Mouse (Mus musculus) lung, embryonic 15.5 days (tissue): ENCODE results near the gene Foxe3. TPM values are rescaled to one million over a fixed set of nuclear protein-coding genes. Genes with fewer than 3 reads are reported as not detected.
A peak's percentile ranks its signal among the peaks of the same experiment; 100 is the strongest.

ENCODE experiments used
- ATAC-seq: fragments of 200-750 bp; cut with Nextera tagmentation; 2 replicates; pipeline ENCODE4 v1.8.0; 2017; ENCODE audit warnings: moderate number of reproducible peaks, borderline replicate concordance; ENCODE audit not compliant: low FRiP score, low TSS enrichment; ENCODE audit errors: extremely low read depth
- H3K27ac ChIP-seq: fragments of 300-500 bp; sonication (generic); 2 replicates; pipeline ENCODE4 v1.5.1; 2015; ENCODE audit warnings: moderate library complexity, mild to moderate bottlenecking, inconsistent platforms
- H3K27me3 ChIP-seq: fragments of 300-500 bp; sonication (generic); 2 replicates; pipeline ENCODE4 v1.6.1; 2015; ENCODE audit warnings: inconsistent platforms
- H3K36me3 ChIP-seq: fragments of 300-500 bp; sonication (generic); 2 replicates; pipeline ENCODE4 v1.6.1; 2015; ENCODE audit warnings: inconsistent platforms
- H3K4me1 ChIP-seq: fragments of 300-500 bp; sonication (generic); 2 replicates; pipeline ENCODE4 v1.6.1; 2015; ENCODE audit warnings: inconsistent platforms
- H3K4me2 ChIP-seq: fragments of 300-500 bp; sonication (generic); 2 replicates; pipeline ENCODE4 v1.6.1; 2015; ENCODE audit warnings: inconsistent platforms, mild to moderate bottlenecking, moderate library complexity
- H3K4me3 ChIP-seq: fragments of 300-500 bp; sonication (generic); 2 replicates; pipeline ENCODE4 v1.5.1; 2015; ENCODE audit warnings: mild to moderate bottlenecking, inconsistent platforms
- H3K9ac ChIP-seq: fragments of 300-500 bp; sonication (generic); 2 replicates; pipeline ENCODE4 v1.6.1; 2015; ENCODE audit warnings: inconsistent platforms
- H3K9me3 ChIP-seq: fragments of 300-500 bp; sonication (generic); 2 replicates; pipeline ENCODE4 v1.6.1; 2016; ENCODE audit warnings: inconsistent platforms
- WGBS: fragments of 180-500 bp; shearing (Covaris S2); methylation state at CpG from one replicate; pipeline ENCODE4 v1.1.7; 2015; 5-methylcytosine and 5-hydroxymethylcytosine counted together
- polyA plus RNA-seq: library from polyadenylated mRNA; unstranded; fragments of >200 nt; fragmentation: Nextera tagmentation; extraction: Ambion mirVana; gene quantifications from 2 replicates; pipeline ENCODE4 v1.2.1, GENCODE M21; 2015

The Foxe3 gene
- polyA plus RNA-seq, 1 experiment from 2014 or later, result not detected

- Histone ChIP-seq H3K9ac (no peak overlapping the region), H3K4me2 (no peak overlapping the region), H3K36me3 (no peaks in the 10 kb centered on the region), H3K27ac (no peak overlapping the region), H3K9me3 (no peaks in the 10 kb centered on the region), H3K27me3 (peaks cover 3% of the 10 kb centered on the region; the same call in 1 of the 2 replicates), H3K4me3 (no peak overlapping the region), H3K4me1 (no peaks in the 10 kb centered on the region)
- WGBS, result 36% methylated on average over 5 of the region's 5 CpGs
- no peak for ATAC-seq
Measured at GRCm38 (mm10) chr4:114945021-114945420, 19.2 kb upstream of the Foxe3 start.

- peaks cover 3% of the 10 kb centered on the region; the same call in 1 of the 2 replicates for H3K27me3 ChIP-seq
- H3K36me3 ChIP-seq, result no peaks in the 10 kb centered on the region
- no peaks in the 10 kb centered on the region for H3K4me1 ChIP-seq
- 63% methylated on average over 8 of the region's 8 CpGs for WGBS
- H3K9ac ChIP-seq, result no peak overlapping the region
- H3K9me3 ChIP-seq, result no peaks in the 10 kb centered on the region
- no peak overlapping the region for H3K4me3 ChIP-seq
- no peak overlapping the region for H3K27ac ChIP-seq
- no peak for ATAC-seq
- no peak overlapping the region for H3K4me2 ChIP-seq
Measured at GRCm38 (mm10) chr4:114942583-114942982, 16.8 kb upstream of the Foxe3 start.

GRCm38 (mm10) chr4:114942112-114942511 is 16.3 kb upstream of the Foxe3 start:
- no peak overlapping the region for H3K4me2 ChIP-seq
- no peak overlapping the region for H3K9ac ChIP-seq
- no peak overlapping the region for H3K4me3 ChIP-seq
- no peaks in the 10 kb centered on the region for H3K4me1 ChIP-seq
- H3K36me3 ChIP-seq, result no peaks in the 10 kb centered on the region
- no peak for ATAC-seq
- H3K9me3 ChIP-seq, result no peaks in the 10 kb centered on the region
- WGBS, result 52% methylated on average over 4 of the region's 4 CpGs
- H3K27ac ChIP-seq, result no peak overlapping the region
- peaks cover 3% of the 10 kb centered on the region; the same call in 1 of the 2 replicates for H3K27me3 ChIP-seq

- H3K27me3 ChIP-seq, result peaks cover 3% of the 10 kb centered on the region; the same call in 1 of the 2 replicates
- H3K4me1 ChIP-seq, result no peaks in the 10 kb centered on the region
- 88% methylated on average over 4 of the region's 4 CpGs for WGBS
- H3K4me2 ChIP-seq, result no peak overlapping the region
- no peak overlapping the region for H3K4me3 ChIP-seq
- H3K36me3 ChIP-seq, result no peaks in the 10 kb centered on the region
- no peaks in the 10 kb centered on the region for H3K9me3 ChIP-seq
- no peak overlapping the region for H3K9ac ChIP-seq
- no peak overlapping the region for H3K27ac ChIP-seq
- no peak for ATAC-seq
Measured at GRCm38 (mm10) chr4:114941311-114941710, 15.5 kb upstream of the Foxe3 start.

GRCm38 (mm10) chr4:114938248-114938647 is 12.4 kb upstream of the Foxe3 start:
- Histone ChIP-seq H3K4me2 (no peak overlapping the region), H3K27me3 (no peaks in the 10 kb centered on the region; the same call in 1 of the 2 replicates), H3K9me3 (no peaks in the 10 kb centered on the region), H3K4me1 (no peaks in the 10 kb centered on the region), H3K9ac (no peak overlapping the region), H3K36me3 (no peaks in the 10 kb centered on the region), H3K27ac (no peak overlapping the region), H3K4me3 (no peak overlapping the region)
- 40% methylated on average over 3 of the region's 3 CpGs for WGBS
- ATAC-seq, result no peak

- Histone ChIP-seq H3K4me3 (no peak overlapping the region), H3K9me3 (no peaks in the 10 kb centered on the region), H3K27me3 (no peaks in the 10 kb centered on the region; the same call in 1 of the 2 replicates), H3K9ac (no peak overlapping the region), H3K4me2 (no peak overlapping the region), H3K36me3 (no peaks in the 10 kb centered on the region), H3K4me1 (no peaks in the 10 kb centered on the region), H3K27ac (no peak overlapping the region)
- 73% methylated on average over 4 of the region's 4 CpGs for WGBS
- no peak for ATAC-seq
Measured at GRCm38 (mm10) chr4:114937459-114938047, 11.7 kb upstream of the Foxe3 start.

- Histone ChIP-seq H3K36me3 (no peaks in the 10 kb centered on the region), H3K9ac (no peak overlapping the region), H3K9me3 (no peaks in the 10 kb centered on the region), H3K4me3 (no peak overlapping the region), H3K27ac (no peak overlapping the region), H3K4me2 (no peak overlapping the region), H3K27me3 (peaks cover 3% of the 10 kb centered on the region; the same call in 1 of the 2 replicates), H3K4me1 (no peaks in the 10 kb centered on the region)
- WGBS, result 86% methylated on average over 6 of the region's 6 CpGs
- no peak for ATAC-seq
Measured at GRCm38 (mm10) chr4:114934188-114934587, 8.4 kb upstream of the Foxe3 start.

- no peak overlapping the region for H3K9ac ChIP-seq
- no peak overlapping the region for H3K4me3 ChIP-seq
- peaks cover 17% of the 10 kb centered on the region for H3K27me3 ChIP-seq
- no peaks in the 10 kb centered on the region for H3K36me3 ChIP-seq
- no peak overlapping the region for H3K27ac ChIP-seq
- no peak overlapping the region for H3K4me2 ChIP-seq
- 85% methylated on average over 4 of the region's 4 CpGs for WGBS
- H3K9me3 ChIP-seq, result no peaks in the 10 kb centered on the region
- ATAC-seq, result no peak
- H3K4me1 ChIP-seq, result no peaks in the 10 kb centered on the region
Measured at GRCm38 (mm10) chr4:114932747-114933146, 6.9 kb upstream of the Foxe3 start.

GRCm38 (mm10) chr4:114929155-114929554 is 3.3 kb upstream of the Foxe3 start:
- ATAC-seq, result no peak
- Histone ChIP-seq H3K27ac (no peak overlapping the region), H3K9ac (no peak overlapping the region), H3K9me3 (no peaks in the 10 kb centered on the region), H3K4me1 (peaks cover 13% of the 10 kb centered on the region), H3K27me3 (peaks cover 53% of the 10 kb centered on the region), H3K4me2 (no peak overlapping the region), H3K36me3 (no peaks in the 10 kb centered on the region), H3K4me3 (no peak overlapping the region)
- 42% methylated on average over 15 of the region's 15 CpGs for WGBS

GRCm38 (mm10) chr4:114924971-114925916 is 569 bp downstream of the Foxe3 start:
- Histone ChIP-seq H3K9ac (peak overlapping the region; percentile 34; the same call in 1 of the 2 replicates), H3K9me3 (no peaks in the 10 kb centered on the region), H3K27ac (no peak overlapping the region), H3K4me1 (peaks cover 13% of the 10 kb centered on the region), H3K4me3 (peak overlapping the region; percentile 42), H3K4me2 (peak overlapping the region; percentile 72), H3K36me3 (no peaks in the 10 kb centered on the region), H3K27me3 (peaks cover 82% of the 10 kb centered on the region)
- WGBS, result under 1% methylated on average over 124 of the region's 125 CpGs
- peak; percentile 50; the same call in 1 of the 2 replicates for ATAC-seq

- 55% methylated on average over 2 of the region's 2 CpGs for WGBS
- peaks cover 74% of the 10 kb centered on the region for H3K27me3 ChIP-seq
- H3K36me3 ChIP-seq, result no peaks in the 10 kb centered on the region
- H3K9me3 ChIP-seq, result no peaks in the 10 kb centered on the region
- no peak overlapping the region for H3K9ac ChIP-seq
- H3K4me1 ChIP-seq, result no peaks in the 10 kb centered on the region; the same call in 1 of the 2 replicates
- H3K4me2 ChIP-seq, result no peak overlapping the region
- no peak overlapping the region for H3K4me3 ChIP-seq
- no peak overlapping the region for H3K27ac ChIP-seq
- ATAC-seq, result no peak
Measured at GRCm38 (mm10) chr4:114917091-114917490, 8.7 kb downstream of the Foxe3 start.

GRCm38 (mm10) chr4:114916056-114916455 is 9.8 kb downstream of the Foxe3 start:
- no peak for ATAC-seq
- no peaks in the 10 kb centered on the region; the same call in 1 of the 2 replicates for H3K4me1 ChIP-seq
- no peak overlapping the region for H3K4me2 ChIP-seq
- no peak overlapping the region for H3K9ac ChIP-seq
- H3K9me3 ChIP-seq, result no peaks in the 10 kb centered on the region
- H3K27me3 ChIP-seq, result peaks cover 76% of the 10 kb centered on the region
- no peak overlapping the region for H3K4me3 ChIP-seq
- 49% methylated on average over 4 of the region's 4 CpGs for WGBS
- no peaks in the 10 kb centered on the region for H3K36me3 ChIP-seq
- no peak overlapping the region for H3K27ac ChIP-seq
